Mouse (Mus musculus) frontal cortex, adult (tissue): ENCODE measurements around the gene Zfp27.
"Not testable (repeated sequence)": the region's sequence is repeated elsewhere in the genome, so short reads cannot be mapped to it uniquely, and the experiment has no call there.

Experiments used
- ATAC-seq: cut with Nextera tagmentation; 2 replicates; pipeline ENCODE4 v1.9.2; 2017; ENCODE audit warnings: mild to moderate bottlenecking, moderate library complexity, mixed read lengths; ENCODE audit not compliant: low TSS enrichment

Gene Zfp27

GRCm38 (mm10) chr7:29890501-29890900, 15.9 kb downstream of the Zfp27 start:
- no peak for ATAC-seq

GRCm38 (mm10) chr7:29880916-29881315, 25.5 kb downstream of the Zfp27 start:
- ATAC-seq: no peak

DNA sequence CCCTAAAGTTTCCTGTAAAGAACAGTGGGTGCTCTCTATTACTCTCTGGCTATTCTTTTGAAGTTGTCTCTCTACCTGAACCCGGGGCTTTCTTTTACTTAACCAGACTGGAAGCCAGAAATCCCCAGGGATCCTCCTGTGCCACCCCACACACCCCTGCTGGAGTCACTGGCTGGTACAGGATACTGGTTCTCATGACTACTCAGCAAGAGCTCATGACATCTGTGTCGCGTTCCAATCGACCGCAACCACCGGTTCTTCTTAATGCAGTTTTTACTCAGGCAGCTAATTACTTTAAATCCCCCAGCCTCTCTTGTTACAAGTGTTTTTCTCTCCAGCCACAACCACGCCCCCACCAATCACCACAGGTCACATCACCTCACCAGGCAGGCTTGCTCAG, 26.3 kb downstream of the Zfp27 start:
- ATAC-seq: no peak

DNA sequence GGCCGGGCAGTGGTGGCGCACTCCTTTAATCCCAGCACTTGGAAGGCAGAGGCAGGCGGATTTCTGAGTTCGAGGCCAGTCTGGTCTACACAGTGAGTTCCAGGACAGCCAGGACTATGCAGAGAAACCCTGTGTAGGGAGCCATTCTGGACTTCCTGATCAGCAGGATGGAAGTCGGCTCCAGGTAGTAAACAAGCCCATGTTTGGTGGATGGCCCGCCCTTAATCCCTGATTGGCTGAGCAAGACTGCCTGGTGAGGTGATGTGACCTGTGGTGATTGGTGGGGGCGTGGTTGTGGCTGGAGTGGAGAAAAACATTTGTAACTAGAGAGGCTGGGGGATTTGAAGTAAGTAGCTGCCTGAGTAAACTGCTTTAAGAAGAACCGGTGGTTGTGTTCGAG, 28.8 kb downstream of the Zfp27 start:
- not testable (repeated sequence) for ATAC-seq

- no peak for ATAC-seq
Measured at GRCm38 (mm10) chr7:29874256-29874655, 32.1 kb downstream of the Zfp27 start.

DNA sequence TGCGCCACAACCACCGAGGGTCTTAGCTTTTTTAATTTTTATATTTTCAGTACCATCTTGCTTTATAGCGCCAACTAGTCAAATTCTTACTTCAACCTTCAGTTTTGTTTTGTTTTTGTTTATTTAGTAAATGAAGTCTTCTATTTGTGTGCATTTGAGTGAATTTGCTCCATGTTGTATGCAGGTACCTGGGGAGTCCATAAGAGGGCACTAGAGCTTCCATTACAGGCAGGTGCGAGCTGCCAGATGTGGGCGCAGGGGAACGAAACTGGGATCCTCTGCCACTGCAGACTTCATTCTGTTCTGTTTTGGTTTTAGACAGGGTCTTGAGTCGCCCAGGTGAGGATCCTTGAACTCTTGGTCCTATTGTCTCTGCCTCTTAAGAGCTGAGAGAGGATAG, 44.7 kb downstream of the Zfp27 start:
- ATAC-seq: no peak

DNA sequence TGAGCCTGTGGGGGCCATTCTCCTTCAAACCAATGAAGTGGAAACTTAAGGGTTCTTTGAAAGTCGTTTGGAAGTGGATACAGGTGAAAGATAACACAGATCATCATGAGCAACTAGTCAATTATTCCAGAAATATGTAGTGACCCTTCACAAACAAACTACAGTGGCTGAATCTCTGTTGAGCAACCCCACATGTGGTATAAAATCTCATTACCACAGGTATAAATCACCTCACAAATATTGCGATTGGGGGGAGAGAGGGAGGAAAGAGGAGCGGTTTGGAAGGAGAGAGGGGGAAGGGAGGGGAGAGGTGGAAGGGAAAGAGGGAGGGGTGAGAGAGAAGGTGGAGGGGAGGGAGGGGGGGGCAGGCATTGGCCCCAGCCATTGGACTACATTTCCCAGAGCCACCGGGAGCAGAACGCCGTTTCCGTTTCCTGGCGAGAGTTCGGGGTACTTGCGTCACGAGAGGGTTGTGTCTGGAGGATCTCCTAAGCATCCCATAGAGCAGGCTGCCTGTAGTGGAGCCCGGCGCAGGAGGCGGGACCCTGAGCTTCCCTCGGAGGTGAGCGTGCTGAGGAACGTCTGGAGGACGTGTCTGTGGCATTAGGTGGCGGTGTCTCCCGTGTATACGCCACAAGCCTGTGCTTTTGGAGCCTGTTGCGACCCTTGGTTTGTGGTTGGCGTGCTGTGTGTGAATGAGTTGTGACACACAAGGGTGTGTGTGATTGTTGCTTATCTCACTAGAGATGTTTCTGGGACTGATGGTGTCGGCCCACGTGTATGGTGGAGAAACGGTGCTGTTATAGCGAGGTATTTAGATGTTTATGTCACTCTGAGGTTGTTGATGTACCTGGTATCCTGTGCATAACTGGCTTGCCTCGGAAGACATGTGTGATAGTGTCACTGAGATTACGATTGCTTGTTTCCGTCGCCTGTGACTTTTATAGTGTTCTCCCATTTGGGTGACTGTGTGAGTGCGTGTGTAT, 46.5 kb downstream of the Zfp27 start, which contains the start of gene Zfp420:
Zfp420 (plus strand) TSS at position 448 of the 986 bp plus-strand sequence.
- ATAC-seq: peak; percentile 100

DNA sequence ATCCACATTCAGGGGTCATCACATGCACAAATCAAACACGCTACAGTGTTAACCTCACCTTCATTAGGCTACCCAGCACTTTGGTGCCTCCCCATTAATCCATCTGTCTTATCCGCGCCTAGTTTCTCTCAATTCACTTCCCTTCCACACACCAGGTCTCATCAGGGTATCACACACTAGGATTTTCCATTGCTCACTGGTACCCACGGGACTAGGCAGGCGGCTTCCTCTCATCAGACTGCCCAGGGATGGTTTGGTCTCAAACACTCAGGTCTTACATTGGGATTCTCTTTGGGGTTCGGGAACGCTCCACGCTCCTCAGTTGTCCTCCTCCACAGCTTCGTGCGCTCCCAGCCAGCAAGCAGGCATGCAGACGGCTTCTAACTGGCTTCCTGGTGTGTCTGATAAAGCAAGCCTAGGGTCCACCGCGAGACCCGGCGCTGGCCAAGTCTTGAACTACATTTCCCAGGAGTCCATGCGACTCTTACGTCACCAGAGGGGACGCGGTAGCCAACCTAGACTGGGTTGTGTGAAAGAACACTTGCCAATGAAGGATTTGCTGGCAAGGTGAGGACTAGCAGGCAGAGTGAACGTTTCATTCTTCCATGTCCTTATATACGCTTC, 53.0 kb downstream of the Zfp27 start, which contains the start of gene Zfp940:
Zfp940 (minus strand) TSS at position 451 of the 624 bp plus-strand sequence.
- ATAC-seq: peak; percentile 99

DNA sequence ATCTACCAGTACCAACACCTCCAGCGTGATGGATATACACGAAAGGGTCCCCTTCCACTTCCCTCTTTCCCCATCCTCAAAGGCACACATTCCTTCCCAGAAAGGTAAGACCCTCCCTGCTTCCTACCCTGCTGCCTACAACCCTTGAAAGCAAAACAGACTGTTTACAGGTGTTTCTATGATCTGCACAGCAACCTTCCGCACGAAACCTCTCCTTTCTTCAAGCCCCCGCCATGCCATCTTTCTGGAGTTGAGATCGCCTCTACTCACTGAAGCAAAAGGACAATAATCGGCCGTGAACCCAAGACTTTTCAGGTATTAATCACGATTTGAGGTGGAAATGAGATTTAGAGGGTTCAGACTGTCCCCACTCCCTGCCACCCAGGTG, 53.5 kb downstream of the Zfp27 start:
- ATAC-seq: 0 out of 2 replicates have a peak, but pooled peaks have one; percentile 9

DNA sequence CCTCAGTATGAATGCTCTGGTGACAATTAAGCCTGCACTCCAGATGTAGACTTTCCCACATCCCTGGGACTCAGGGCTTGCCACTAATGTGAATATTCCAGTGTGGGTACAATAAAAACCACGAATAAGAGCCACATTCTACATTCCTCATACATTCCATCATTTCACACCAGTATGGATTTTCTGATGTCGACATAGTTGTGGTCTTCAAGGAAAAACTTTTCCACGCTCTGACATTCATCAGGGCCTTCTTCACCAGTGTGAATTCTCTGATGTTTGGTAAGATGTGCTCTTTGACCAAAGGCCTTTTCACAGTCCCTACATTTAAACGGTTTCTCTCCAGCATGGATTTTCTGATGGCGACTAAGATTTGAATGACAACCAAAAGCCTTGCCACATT, 61.8 kb downstream of the Zfp27 start:
- ATAC-seq: no peak
